Mouse (Mus musculus): ENCODE results near the gene Pnn.

Gene Pnn

GRCm38 (mm10) chr12:59077883-59078282 lies 11.2 kb downstream of the Pnn start:
- no peak for DNase-seq

- no peak for DNase-seq
Observed at GRCm38 (mm10) chr12:59080461-59080860, 13.8 kb downstream of the Pnn start.

GRCm38 (mm10) chr12:59084446-59084845 lies 17.8 kb downstream of the Pnn start:
- DNase-seq: no peak

- no peak for DNase-seq
Observed at GRCm38 (mm10) chr12:59086171-59086570, 19.5 kb downstream of the Pnn start.

- no peak for DNase-seq
Observed at GRCm38 (mm10) chr12:59093543-59093942, 26.9 kb downstream of the Pnn start.

- DNase-seq: peak; percentile 16
Observed at GRCm38 (mm10) chr12:59095104-59096025, 28.7 kb downstream of the Pnn start, which contains the start of gene Mia2. Mia2 (plus strand) TSS chr12:59095799.

GRCm38 (mm10) chr12:59104771-59105170 lies 38.1 kb downstream of the Pnn start:
- DNase-seq: no peak

- no peak for DNase-seq
Observed at GRCm38 (mm10) chr12:59105914-59106313, 39.2 kb downstream of the Pnn start.

- DNase-seq: no peak
Observed at GRCm38 (mm10) chr12:59106491-59106890, 39.8 kb downstream of the Pnn start.

GRCm38 (mm10) chr12:59107926-59108325 lies 41.2 kb downstream of the Pnn start:
- DNase-seq: no peak

GRCm38 (mm10) chr12:59117184-59117583 lies 50.5 kb downstream of the Pnn start:
- no peak for DNase-seq
